Mouse (Mus musculus): ENCODE measurements around the gene Dmbt1. TPM values are rescaled to one million over a fixed set of nuclear protein-coding genes. Genes with fewer than 3 reads are reported as not detected.

Dmbt1 gene
- total and polyA plus RNA-seq, 3 experiments = not detected

Other genes with a start within 250 kb of the Dmbt1 start
- gene Plekha1, start 166.3 kb upstream of the Dmbt1 start, total RNA-seq (2012; rRNA removed) = 4.0 and 8.3 TPM in 2 replicates
- gene Plekha1, start 166.3 kb upstream of the Dmbt1 start, total RNA-seq (2014; rRNA removed) = 0.23 and 0.26 TPM in 2 replicates
- 0.25 and 0.36 TPM in 2 replicates for gene Plekha1, start 166.3 kb upstream of the Dmbt1 start, polyA plus RNA-seq (2012; ENCODE audit: insufficient read length, low read depth)
- not detected in 2 replicates for gene Htra1, start 95.9 kb upstream of the Dmbt1 start, total RNA-seq (2012; rRNA removed)
- not detected in 2 replicates for gene Htra1, start 95.9 kb upstream of the Dmbt1 start, total RNA-seq (2014; rRNA removed)
- gene Htra1, start 95.9 kb upstream of the Dmbt1 start, polyA plus RNA-seq (2012; ENCODE audit: insufficient read length, low read depth) = not detected in 2 replicates
- gene 4933402N03Rik, start 114.3 kb downstream of the Dmbt1 start, total RNA-seq (2012; rRNA removed) = not detected in 2 replicates
- not detected in 2 replicates for gene 4933402N03Rik, start 114.3 kb downstream of the Dmbt1 start, total RNA-seq (2014; rRNA removed)
- not detected in 2 replicates for gene 4933402N03Rik, start 114.3 kb downstream of the Dmbt1 start, polyA plus RNA-seq (2012; ENCODE audit: insufficient read length, low read depth)
- gene 5430419D17Rik, start 142.3 kb downstream of the Dmbt1 start, total RNA-seq (2012; rRNA removed) = not detected in 2 replicates
- gene 5430419D17Rik, start 142.3 kb downstream of the Dmbt1 start, total RNA-seq (2014; rRNA removed) = not detected in 2 replicates
- gene 5430419D17Rik, start 142.3 kb downstream of the Dmbt1 start, polyA plus RNA-seq (2012; ENCODE audit: insufficient read length, low read depth) = not detected in 2 replicates